Mouse (Mus musculus) ovary, postnatal 10 days (tissue): Measurements from ENCODE around the gene Polg2.
"Not testable (repeated sequence)": the region's sequence is repeated elsewhere in the genome, so short reads cannot be mapped to it uniquely, and the experiment has no call there.

Experiments
- DNase-seq: peaks from one replicate; pipeline ENCODE4 v3.0.0; 2022; ENCODE audit warnings: low spot score

Gene Polg2

GRCm38 (mm10) chr11:106762139-106762799, 17.1 kb downstream of the Polg2 start:
- no peak for DNase-seq

- DNase-seq: no peak
Observed at GRCm38 (mm10) chr11:106760511-106760910, 18.8 kb downstream of the Polg2 start.

- DNase-seq: no peak
Observed at GRCm38 (mm10) chr11:106759028-106759427, 20.3 kb downstream of the Polg2 start.

- no peak for DNase-seq
Observed at GRCm38 (mm10) chr11:106755583-106755982, 23.8 kb downstream of the Polg2 start.

GRCm38 (mm10) chr11:106753314-106753713, 26.0 kb downstream of the Polg2 start:
- no peak for DNase-seq

- no peak for DNase-seq
Observed at GRCm38 (mm10) chr11:106752103-106752502, 27.2 kb downstream of the Polg2 start.

- DNase-seq: no peak
Observed at GRCm38 (mm10) chr11:106751039-106752018, 28.0 kb downstream of the Polg2 start, which contains the start of gene Milr1. Milr1 (plus strand) TSS chr11:106751226.

- no peak for DNase-seq
Observed at GRCm38 (mm10) chr11:106750121-106750751, 29.1 kb downstream of the Polg2 start, which contains the start of gene Pecam1. Pecam1 (minus strand) TSS chr11:106750628.

- not testable (repeated sequence) for DNase-seq
Observed at GRCm38 (mm10) chr11:106749557-106750120, 29.7 kb downstream of the Polg2 start.

GRCm38 (mm10) chr11:106744949-106745348, 34.4 kb downstream of the Polg2 start:
- DNase-seq: no peak

- DNase-seq: no peak
Observed at GRCm38 (mm10) chr11:106742388-106742841, 36.9 kb downstream of the Polg2 start.

- no peak for DNase-seq
Observed at GRCm38 (mm10) chr11:106741826-106742225, 37.5 kb downstream of the Polg2 start.

- DNase-seq: no peak
Observed at GRCm38 (mm10) chr11:106741232-106741631, 38.1 kb downstream of the Polg2 start.

- not testable (repeated sequence) for DNase-seq
Observed at GRCm38 (mm10) chr11:106740724-106741123, 38.6 kb downstream of the Polg2 start.

GRCm38 (mm10) chr11:106739116-106739515, 40.2 kb downstream of the Polg2 start:
- no peak for DNase-seq

- DNase-seq: no peak
Observed at GRCm38 (mm10) chr11:106737178-106737621, 42.1 kb downstream of the Polg2 start.

GRCm38 (mm10) chr11:106736614-106737013, 42.7 kb downstream of the Polg2 start:
- DNase-seq: no peak

- no peak for DNase-seq
Observed at GRCm38 (mm10) chr11:106730714-106731113, 48.6 kb downstream of the Polg2 start.

GRCm38 (mm10) chr11:106729656-106730055, 49.7 kb downstream of the Polg2 start:
- DNase-seq: no peak

GRCm38 (mm10) chr11:106728402-106729366, 50.7 kb downstream of the Polg2 start:
- DNase-seq: no peak

- DNase-seq: no peak
Observed at GRCm38 (mm10) chr11:106727967-106728366, 51.4 kb downstream of the Polg2 start.
